Mouse (Mus musculus): ENCODE measurements at regions not wholly inside any gene's neighbourhood (a gene's known extent, or its start where the extent isn't known, plus 50 kb on each side); places are given as distances from the start of the nearest gene placed in this dataset.

DNA sequence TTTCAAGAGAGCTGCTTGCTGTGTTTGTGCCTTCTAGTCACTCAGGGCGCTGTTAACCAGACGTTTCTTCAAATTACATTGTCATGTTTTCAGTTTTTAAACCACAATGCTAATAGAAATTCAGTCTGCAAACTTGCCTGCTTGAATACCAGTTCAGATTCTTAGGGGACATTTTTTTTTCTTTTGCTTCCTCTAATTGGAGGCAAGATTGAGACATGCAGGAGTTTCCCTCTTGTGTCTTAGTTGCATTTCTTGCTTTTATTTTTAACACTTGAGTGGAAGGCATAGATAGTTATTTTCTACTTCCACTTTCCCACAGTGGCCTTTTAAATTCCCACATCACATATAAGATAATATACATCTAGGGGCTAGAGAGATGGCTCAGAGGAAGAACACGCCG lies 246.8 kb downstream of the Grpr start:
- Histone ChIP-seq H3K4me2 (ENCODE audit: low read depth, low read length, severe bottlenecking) (no peak overlapping the region), H3K4me3 (ENCODE audit: low read depth, low read length) (no peak overlapping the region), H3K9ac (ENCODE audit: low read length) (no peak overlapping the region), H3K27me3 (ENCODE audit: control insufficient read depth, insufficient read depth, low read length) (no peaks in the 10 kb centered on the region), H3K4me1 (replicated peaks; ENCODE audit: control insufficient read depth, insufficient read depth, low read length) (no peaks in the 10 kb centered on the region), H3K9me3 (ENCODE audit: control insufficient read depth, low read length) (no peaks in the 10 kb centered on the region), H3K36me3 (ENCODE audit: control insufficient read depth, insufficient read depth, low read length) (no peaks in the 10 kb centered on the region), H3K27ac (ENCODE audit: low read depth, low read length) (no peak overlapping the region)
- ATAC-seq (replicated peaks; ENCODE audit: low FRiP score) (no peak), DNase-seq (ENCODE audit: low spot score) (no peak)
- WGBS = 86% methylated on average over 4 of the region's 4 CpGs

DNA sequence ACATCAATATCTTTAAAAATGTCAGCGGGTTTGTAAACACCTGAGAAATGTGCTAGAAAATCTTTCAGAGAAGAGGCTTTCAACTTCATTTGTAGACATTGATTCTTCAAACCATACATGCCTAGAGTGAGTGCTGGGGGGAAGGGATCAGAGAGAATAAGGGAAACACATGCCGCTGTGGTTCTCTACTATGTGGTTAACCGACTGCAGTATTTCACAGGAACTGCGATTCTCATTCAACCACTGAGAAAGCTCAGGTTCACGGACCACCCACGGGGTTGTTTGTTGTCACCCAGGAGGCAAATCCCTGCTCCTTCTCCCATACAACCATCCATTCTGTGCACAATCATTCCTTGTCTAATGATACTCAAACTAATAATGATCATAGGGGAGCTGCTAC lies 248.4 kb downstream of the Grpr start:
- H3K4me1 ChIP-seq (replicated peaks; ENCODE audit: control insufficient read depth, insufficient read depth, low read length) = no peaks in the 10 kb centered on the region
- H3K27ac ChIP-seq (ENCODE audit: low read depth, low read length) = no peak overlapping the region
- no peak overlapping the region for H3K9ac ChIP-seq (ENCODE audit: low read length)
- no peaks in the 10 kb centered on the region for H3K9me3 ChIP-seq (ENCODE audit: control insufficient read depth, low read length)
- no peak for DNase-seq (ENCODE audit: low spot score)
- H3K4me3 ChIP-seq (ENCODE audit: low read depth, low read length) = no peak overlapping the region
- ATAC-seq (replicated peaks; ENCODE audit: low FRiP score) = no peak
- WGBS = 87% methylated on average over 6 of the region's 6 CpGs
- peaks cover 2% of the 10 kb centered on the region; the same call in 1 of the 2 replicates for H3K27me3 ChIP-seq (ENCODE audit: control insufficient read depth, insufficient read depth, low read length)
- H3K36me3 ChIP-seq (ENCODE audit: control insufficient read depth, insufficient read depth, low read length) = no peaks in the 10 kb centered on the region
- no peak overlapping the region for H3K4me2 ChIP-seq (ENCODE audit: low read depth, low read length, severe bottlenecking)

DNA sequence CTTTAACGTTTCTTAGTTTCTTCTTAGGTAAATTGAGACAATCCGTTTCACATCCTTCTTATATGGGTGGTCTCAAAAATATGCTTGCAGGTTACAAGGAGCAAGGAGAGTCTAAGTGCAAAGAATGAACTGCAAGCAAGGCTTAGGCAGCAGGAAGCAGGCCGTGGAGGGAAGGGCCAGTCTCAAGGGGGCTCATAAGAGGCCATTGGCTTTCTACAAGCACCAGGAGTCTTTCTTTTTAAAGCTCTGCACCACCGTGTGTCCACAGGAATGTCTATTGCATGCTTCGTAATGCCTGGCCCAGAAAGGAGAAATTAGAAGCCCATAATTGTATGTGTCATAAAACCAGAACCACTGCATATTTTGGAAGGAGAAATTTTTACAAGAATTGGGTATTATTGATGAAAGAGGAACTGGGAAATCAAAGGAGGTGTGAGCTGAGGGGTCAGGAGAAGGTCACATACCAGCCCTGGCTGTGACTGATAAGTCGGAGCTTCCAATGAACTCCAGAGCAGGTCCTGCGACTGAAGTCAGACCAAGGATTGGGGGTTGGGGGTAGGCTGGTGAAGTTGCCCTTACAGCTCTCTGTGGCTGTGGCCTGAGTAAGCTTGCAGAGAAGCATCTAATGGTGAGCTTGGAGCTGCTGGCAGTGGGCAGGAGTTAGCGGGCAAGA lies 252.4 kb downstream of the Grpr start:
- peaks cover 2% of the 10 kb centered on the region; the same call in 1 of the 2 replicates for H3K27me3 ChIP-seq (ENCODE audit: control insufficient read depth, insufficient read depth, low read length)
- DNase-seq (ENCODE audit: low spot score) = no peak
- no peak overlapping the region for H3K4me2 ChIP-seq (ENCODE audit: low read depth, low read length, severe bottlenecking)
- no peak overlapping the region for H3K4me3 ChIP-seq (ENCODE audit: low read depth, low read length)
- H3K4me1 ChIP-seq (replicated peaks; ENCODE audit: control insufficient read depth, insufficient read depth, low read length) = no peaks in the 10 kb centered on the region
- H3K9me3 ChIP-seq (ENCODE audit: control insufficient read depth, low read length) = no peaks in the 10 kb centered on the region
- H3K36me3 ChIP-seq (ENCODE audit: control insufficient read depth, insufficient read depth, low read length) = no peaks in the 10 kb centered on the region
- no peak overlapping the region for H3K9ac ChIP-seq (ENCODE audit: low read length)
- 77% methylated on average over 8 of the region's 8 CpGs for WGBS
- ATAC-seq (replicated peaks; ENCODE audit: low FRiP score) = no peak
- no peak overlapping the region for H3K27ac ChIP-seq (ENCODE audit: low read depth, low read length)

DNA sequence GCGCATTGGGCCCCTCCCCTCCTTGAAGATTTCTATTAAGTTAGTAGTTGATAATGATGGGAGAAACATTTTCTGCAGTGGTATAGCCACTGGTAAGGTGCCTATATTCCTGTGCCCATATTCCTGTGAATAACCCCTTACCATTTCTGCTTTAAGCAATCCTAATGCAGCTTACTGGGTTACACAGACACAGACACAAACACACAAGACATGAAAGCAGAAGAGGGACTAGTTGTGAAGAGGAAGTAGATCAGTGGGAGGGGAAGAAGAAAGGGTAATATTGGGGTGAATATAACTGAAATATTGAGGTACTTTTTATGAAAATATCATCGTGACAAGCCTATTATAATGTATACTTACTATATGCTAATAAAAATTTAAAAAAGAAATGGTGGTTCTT lies 288.2 kb downstream of the Grpr start:
- ATAC-seq (replicated peaks; ENCODE audit: low FRiP score) (no peak), DNase-seq (ENCODE audit: low spot score) (no peak)
- no peak overlapping the region for H3K27ac ChIP-seq (ENCODE audit: low read depth, low read length)
- H3K9me3 ChIP-seq (ENCODE audit: control insufficient read depth, low read length) = no peaks in the 10 kb centered on the region
- H3K36me3 ChIP-seq (ENCODE audit: control insufficient read depth, insufficient read depth, low read length) = no peaks in the 10 kb centered on the region
- H3K4me2 ChIP-seq (ENCODE audit: low read depth, low read length, severe bottlenecking) = no peak overlapping the region
- H3K9ac ChIP-seq (ENCODE audit: low read length) = no peak overlapping the region
- no peaks in the 10 kb centered on the region for H3K4me1 ChIP-seq (replicated peaks; ENCODE audit: control insufficient read depth, insufficient read depth, low read length)
- WGBS = 97% methylated on average over 2 of the region's 2 CpGs
- H3K27me3 ChIP-seq (ENCODE audit: control insufficient read depth, insufficient read depth, low read length) = no peaks in the 10 kb centered on the region; the same call in 1 of the 2 replicates
- no peak overlapping the region for H3K4me3 ChIP-seq (ENCODE audit: low read depth, low read length)

DNA sequence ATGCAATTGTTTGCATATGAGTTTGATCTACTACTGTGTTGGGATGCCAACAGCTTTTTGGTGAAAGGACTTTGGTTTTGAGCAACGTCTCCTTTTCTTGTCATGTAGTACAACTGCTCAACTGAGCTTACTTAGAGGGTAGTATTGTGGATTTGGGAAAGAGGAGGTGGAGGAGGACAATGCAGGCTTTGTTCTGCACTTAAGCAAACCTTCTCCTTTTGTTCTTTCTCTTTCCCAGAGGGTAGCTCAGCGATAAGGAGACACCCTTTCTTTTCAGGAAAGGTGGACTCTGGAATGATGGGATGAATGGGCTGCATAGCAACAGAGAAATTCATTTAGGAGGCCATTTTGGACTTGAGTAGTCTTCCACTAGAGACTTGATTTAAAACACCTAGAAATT lies 288.6 kb upstream of the S100g start:
- ATAC-seq (replicated peaks; ENCODE audit: low FRiP score) = no peak
- H3K27me3 ChIP-seq (ENCODE audit: control insufficient read depth, insufficient read depth, low read length) = no peaks in the 10 kb centered on the region; the same call in 1 of the 2 replicates

DNA sequence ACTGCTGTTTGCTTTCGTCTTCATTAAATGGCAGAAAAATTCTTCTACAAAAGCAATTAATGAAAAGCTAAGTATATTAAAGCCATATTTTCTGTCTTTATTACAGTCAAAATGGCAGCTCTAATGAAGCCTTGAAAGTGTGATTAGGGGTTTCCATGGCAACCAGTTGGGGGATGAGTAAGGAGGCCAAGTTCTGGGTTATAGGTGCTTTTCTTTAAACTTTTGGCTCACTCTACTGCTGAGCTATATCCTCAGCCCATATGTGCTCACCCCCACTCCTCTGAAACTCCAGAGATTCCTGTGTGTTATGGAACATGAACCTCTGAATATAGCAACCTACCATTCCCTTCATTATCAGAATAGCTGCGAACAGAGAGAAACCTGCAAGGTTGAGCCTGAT lies 240.9 kb upstream of the S100g start:
- no peaks in the 10 kb centered on the region for H3K9me3 ChIP-seq (ENCODE audit: control insufficient read depth, low read length)
- no peaks in the 10 kb centered on the region for H3K36me3 ChIP-seq (ENCODE audit: control insufficient read depth, insufficient read depth, low read length)
- 90% methylated on average over 2 of the region's 2 CpGs for WGBS
- no peaks in the 10 kb centered on the region for H3K4me1 ChIP-seq (replicated peaks; ENCODE audit: control insufficient read depth, insufficient read depth, low read length)
- no peak overlapping the region for H3K4me3 ChIP-seq (ENCODE audit: low read depth, low read length)
- ATAC-seq (replicated peaks; ENCODE audit: low FRiP score) (no peak), DNase-seq (ENCODE audit: low spot score) (no peak)
- H3K9ac ChIP-seq (ENCODE audit: low read length) = no peak overlapping the region
- no peak overlapping the region for H3K27ac ChIP-seq (ENCODE audit: low read depth, low read length)
- H3K4me2 ChIP-seq (ENCODE audit: low read depth, low read length, severe bottlenecking) = no peak overlapping the region
- H3K27me3 ChIP-seq (ENCODE audit: control insufficient read depth, insufficient read depth, low read length) = peaks cover 3% of the 10 kb centered on the region; the same call in 1 of the 2 replicates

More for the DNA sequence above, 288.6 kb upstream of the S100g start:
- WGBS = 15% methylated on average over 2 of the region's 2 CpGs
- no peaks in the 10 kb centered on the region for H3K36me3 ChIP-seq (ENCODE audit: control insufficient read depth, insufficient read depth, low read length)
- H3K4me1 ChIP-seq (replicated peaks; ENCODE audit: control insufficient read depth, insufficient read depth, low read length) = no peaks in the 10 kb centered on the region
- H3K4me3 ChIP-seq (ENCODE audit: low read depth, low read length) = no peak overlapping the region
- H3K27ac ChIP-seq (ENCODE audit: low read depth, low read length) = no peak overlapping the region
- H3K9ac ChIP-seq (ENCODE audit: low read length) = no peak overlapping the region
- H3K9me3 ChIP-seq (ENCODE audit: control insufficient read depth, low read length) = no peaks in the 10 kb centered on the region
- DNase-seq (ENCODE audit: low spot score) = no peak
- H3K4me2 ChIP-seq (ENCODE audit: low read depth, low read length, severe bottlenecking) = no peak overlapping the region

DNA sequence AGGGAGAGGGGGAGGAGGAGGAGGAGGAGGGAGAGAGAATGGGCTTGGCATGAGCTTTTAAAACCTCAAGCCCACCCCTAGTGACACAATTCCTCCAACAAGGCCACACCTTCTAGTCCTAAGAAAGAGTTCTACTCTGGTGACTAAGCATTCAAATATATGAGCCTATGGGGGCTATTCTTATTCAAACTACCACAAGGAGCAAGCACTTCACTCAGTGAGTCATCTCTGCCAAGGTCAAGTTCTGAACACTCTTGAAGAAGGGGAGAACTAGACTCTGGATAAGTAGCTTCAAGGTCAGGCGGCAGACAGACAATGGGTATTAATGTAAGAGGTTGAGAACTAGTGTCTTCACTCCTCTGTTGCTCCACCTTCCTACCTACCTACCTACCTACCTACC lies 239.0 kb upstream of the S100g start:
- Histone ChIP-seq H3K4me2 (ENCODE audit: low read depth, low read length, severe bottlenecking) (no peak overlapping the region), H3K4me1 (replicated peaks; ENCODE audit: control insufficient read depth, insufficient read depth, low read length) (no peaks in the 10 kb centered on the region), H3K9ac (ENCODE audit: low read length) (no peak overlapping the region), H3K27me3 (ENCODE audit: control insufficient read depth, insufficient read depth, low read length) (peaks cover 3% of the 10 kb centered on the region; the same call in 1 of the 2 replicates), H3K9me3 (ENCODE audit: control insufficient read depth, low read length) (no peaks in the 10 kb centered on the region), H3K36me3 (ENCODE audit: control insufficient read depth, insufficient read depth, low read length) (no peaks in the 10 kb centered on the region), H3K27ac (ENCODE audit: low read depth, low read length) (no peak overlapping the region), H3K4me3 (ENCODE audit: low read depth, low read length) (no peak overlapping the region)
- 82% methylated on average over 1 of the region's 1 CpGs for WGBS
- DNase-seq (ENCODE audit: low spot score) = no peak
- no peak for ATAC-seq (replicated peaks; ENCODE audit: low FRiP score)

DNA sequence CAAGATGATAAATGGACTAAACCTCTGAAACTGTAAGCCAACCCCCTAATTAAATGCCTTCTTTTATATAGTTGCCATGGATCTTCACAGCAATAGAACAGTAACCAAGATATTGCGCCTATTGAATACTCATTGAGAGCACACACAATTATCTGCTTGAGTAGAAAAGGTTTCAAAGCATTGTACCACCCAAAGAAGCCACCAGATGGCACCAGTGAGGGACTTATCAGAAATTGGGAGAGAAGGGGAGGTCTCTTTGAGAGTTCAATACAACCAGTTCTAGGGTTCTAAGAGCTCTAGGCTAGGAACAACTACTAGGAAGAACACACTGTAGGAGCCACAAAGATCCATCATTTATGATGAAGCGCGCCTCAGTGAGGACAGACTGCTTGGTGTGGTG lies 217.2 kb upstream of the S100g start:
- DNase-seq (ENCODE audit: low spot score) = no peak
- Histone ChIP-seq H3K27ac (ENCODE audit: low read depth, low read length) (no peak overlapping the region), H3K4me3 (ENCODE audit: low read depth, low read length) (no peak overlapping the region), H3K4me1 (replicated peaks; ENCODE audit: control insufficient read depth, insufficient read depth, low read length) (no peaks in the 10 kb centered on the region), H3K27me3 (ENCODE audit: control insufficient read depth, insufficient read depth, low read length) (no peaks in the 10 kb centered on the region), H3K36me3 (ENCODE audit: control insufficient read depth, insufficient read depth, low read length) (no peaks in the 10 kb centered on the region), H3K4me2 (ENCODE audit: low read depth, low read length, severe bottlenecking) (no peak overlapping the region), H3K9ac (ENCODE audit: low read length) (no peak overlapping the region), H3K9me3 (ENCODE audit: control insufficient read depth, low read length) (no peaks in the 10 kb centered on the region)
- ATAC-seq (replicated peaks; ENCODE audit: low FRiP score) = no peak
- 92% methylated on average over 3 of the region's 3 CpGs for WGBS

DNA sequence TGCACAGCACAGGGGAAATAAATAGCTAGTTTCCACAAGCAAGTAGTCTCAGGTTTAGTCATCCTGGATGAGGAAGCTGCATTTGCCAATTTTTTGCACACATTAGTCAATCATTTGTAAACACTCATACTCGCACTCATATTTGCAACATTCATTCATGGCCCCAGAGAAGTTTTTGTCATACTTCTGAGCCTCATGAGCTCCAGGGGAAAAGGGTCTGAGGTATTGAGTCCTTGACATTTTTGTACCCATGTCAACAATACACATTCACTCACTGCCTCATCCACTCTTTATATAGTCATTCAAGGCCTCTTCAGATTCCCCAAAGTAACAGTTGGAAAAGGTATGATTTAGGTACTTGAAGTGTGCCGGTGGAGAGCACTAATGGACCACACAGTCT lies 200.4 kb upstream of the S100g start:
- Histone ChIP-seq H3K27ac (ENCODE audit: low read depth, low read length) (no peak overlapping the region), H3K9me3 (ENCODE audit: control insufficient read depth, low read length) (no peaks in the 10 kb centered on the region), H3K4me1 (replicated peaks; ENCODE audit: control insufficient read depth, insufficient read depth, low read length) (no peaks in the 10 kb centered on the region), H3K4me2 (ENCODE audit: low read depth, low read length, severe bottlenecking) (no peak overlapping the region), H3K27me3 (ENCODE audit: control insufficient read depth, insufficient read depth, low read length) (no peaks in the 10 kb centered on the region), H3K36me3 (ENCODE audit: control insufficient read depth, insufficient read depth, low read length) (no peaks in the 10 kb centered on the region), H3K4me3 (ENCODE audit: low read depth, low read length) (no peak overlapping the region), H3K9ac (ENCODE audit: low read length) (no peak overlapping the region)
- WGBS = 82% methylated on average over 2 of the region's 2 CpGs
- DNase-seq (ENCODE audit: low spot score) (no peak), ATAC-seq (replicated peaks; ENCODE audit: low FRiP score) (no peak)

All from forebrain, embryonic 11.5 days (tissue).